10 mouse cellular contexts compared by ENCODE assay signal in genomic region chr19:14435681-14436376, GRCm38 (mm10).
DNase-seq lines count a peak whose midpoint lies in the region; ATAC-seq and TF ChIP-seq lines count a peak whose summit lies in the region.
"Had no signal": no experiment of that assay in that cellular context is flagged by ENCODE, and none has a peak within 500 bp of the region (broad histone marks: within the 10 kb centered on the region; RNA-seq: fewer than 3 reads in every experiment).

No protein-coding gene starts in this region.

- 0 out of 2 replicates have a peak, but pooled peaks cover 4% of the 10 kb centered on the region for H3K27me3 ChIP-seq in heart, embryonic 14.5 days (ENCODE audit: control insufficient read depth, insufficient read depth, low read length)
- H3K27me3 ChIP-seq in stomach, postnatal 0 days (ENCODE audit: control insufficient read depth, insufficient read depth, low read length), result no peaks in the 10 kb centered on the region
- H3K27me3 ChIP-seq: liver, embryonic 15.5 days; stomach, embryonic 15.5 days had no signal

- no peak overlapping the region for H3K9ac ChIP-seq in heart, embryonic 14.5 days (ENCODE audit: low read length)
- no peak overlapping the region for H3K9ac ChIP-seq in stomach, postnatal 0 days (ENCODE audit: low read length)
- H3K9ac ChIP-seq: liver, embryonic 15.5 days; stomach, embryonic 15.5 days had no signal

- TF ChIP-seq EP300 in stomach, postnatal 0 days (optimal IDR thresholded peaks at IDR 0.05), result no peak

- H3K36me3 ChIP-seq in heart, embryonic 14.5 days (ENCODE audit: control insufficient read depth, insufficient read depth, low read length), result no peaks in the 10 kb centered on the region
- no peaks in the 10 kb centered on the region for H3K36me3 ChIP-seq in stomach, postnatal 0 days (ENCODE audit: control insufficient read depth, insufficient read depth, low read length)
- H3K36me3 ChIP-seq: liver, embryonic 15.5 days; stomach, embryonic 15.5 days had no signal

- 22% methylated on average over 14 of the region's 14 CpGs for WGBS in heart, embryonic 14.5 days
- 46% methylated on average over 14 of the region's 14 CpGs for WGBS in stomach, postnatal 0 days

- no peaks in the 10 kb centered on the region for H3K9me3 ChIP-seq in heart, embryonic 14.5 days (ENCODE audit: control insufficient read depth, low read length)
- H3K9me3 ChIP-seq in stomach, postnatal 0 days (ENCODE audit: control insufficient read depth, low read length), result no peaks in the 10 kb centered on the region
- H3K9me3 ChIP-seq: liver, embryonic 15.5 days; stomach, embryonic 15.5 days had no signal

- intact Hi-C loops in heart, postnatal 25 days (cut with DNase I), result no loop called here
- intact Hi-C loops in left cerebral cortex, postnatal 14 days (cut with DNase I), result no loop called here

- H3K4me2 ChIP-seq in heart, embryonic 14.5 days (ENCODE audit: low read length), result peak overlapping the region; percentile 48
- no peak overlapping the region for H3K4me2 ChIP-seq in stomach, postnatal 0 days (replicated peaks; ENCODE audit: low read depth)
- H3K4me2 ChIP-seq: liver, embryonic 15.5 days; stomach, embryonic 15.5 days had no signal

- H3K4me1 ChIP-seq in heart, embryonic 14.5 days (ENCODE audit: control insufficient read depth in 2 of 2, insufficient read depth in 2 of 2, low read length in 2 of 2), result peaks cover 0 to 4% of the 10 kb centered on the region in 2 experiments; a peak in 2 of 4 replicates
- no peaks in the 10 kb centered on the region for H3K4me1 ChIP-seq in stomach, postnatal 0 days (replicated peaks; ENCODE audit: control insufficient read depth, insufficient read depth)
- H3K4me1 ChIP-seq: liver, embryonic 15.5 days; stomach, embryonic 15.5 days had no signal

- H3K27ac ChIP-seq in heart, embryonic 14.5 days (replicated peaks in 1 of 2; ENCODE audit: control insufficient read depth in 1 of 2, insufficient read depth in 1 of 2, low read depth in 2 of 2, low read length in 2 of 2), result no peak overlapping the region
- H3K27ac ChIP-seq in stomach, postnatal 0 days (replicated peaks), result no peak overlapping the region
- H3K27ac ChIP-seq: liver, embryonic 15.5 days; stomach, embryonic 15.5 days had no signal

- no peak for TF ChIP-seq CTCF in stomach, postnatal 0 days (IDR thresholded peaks at IDR 0.05; ENCODE audit: low read depth)

- H3K4me3 ChIP-seq in heart, embryonic 14.5 days (ENCODE audit: control insufficient read depth in 1 of 2, insufficient read depth in 1 of 2, low read depth in 1 of 2, low read length in 2 of 2), result no peak overlapping the region
- H3K4me3 ChIP-seq in stomach, postnatal 0 days (ENCODE audit: low read depth, low read length), result no peak overlapping the region
- H3K4me3 ChIP-seq: liver, embryonic 15.5 days; stomach, embryonic 15.5 days had no signal

- no peak for ATAC-seq in heart, embryonic 14.5 days (ENCODE audit: insufficient number of reproducible peaks, insufficient read depth, low FRiP score, low read depth)
- ATAC-seq in monocyte, adult 5-6 weeks (replicated peaks; ENCODE audit: insufficient number of reproducible peaks, low FRiP score, low TSS enrichment, poor library complexity, severe bottlenecking), result no peak
- ATAC-seq in stomach, postnatal 0 days (ENCODE audit: low FRiP score, low TSS enrichment), result no peak

- DNase-seq in heart, postnatal 25 days (ENCODE audit: low spot score), result no peak
- DNase-seq in frontal cortex, postnatal 25 days (ENCODE audit: low spot score in 2 of 2), result peak; percentile 13 to 37
- DNase-seq in left cerebral cortex, postnatal 14 days (ENCODE audit: low spot score in 2 of 2), result peak; percentile 59 to 63
- peak; percentile 52 to 59 for DNase-seq in right cerebral cortex, adult 2 months (ENCODE audit: low spot score in 2 of 2)
- DNase-seq in adrenal gland, postnatal 36 days, result no peak
- no peak for DNase-seq in stomach, postnatal 0 days (ENCODE audit: low spot score)

Comparison
In these comparisons a context has a peak if more than half of its experiments do, and no peak if none do; other contexts are left out.
1. DNase-seq: peak in frontal cortex, postnatal 25 days (2 of 2), left cerebral cortex, postnatal 14 days (2 of 2) and right cerebral cortex, adult 2 months (2 of 2); none in heart, postnatal 25 days (single experiment), adrenal gland, postnatal 36 days (0 of 2) and stomach, postnatal 0 days (single experiment).